Mouse (Mus musculus) heart, adult 2 months (tissue): ENCODE results near the gene Net1. TPM values are rescaled to one million over a fixed set of nuclear protein-coding genes. Genes with fewer than 3 reads are reported as not detected.

ENCODE experiments used
- DNase-seq, 2 experiments: peaks; one replicate each; pipeline ENCODE4 v3.0.0; 2021
- H3K27ac ChIP-seq: fragments of 200-600 bp; 2 replicates; pipeline ENCODE4 v1.8.1; 2022
- H3K27me3 ChIP-seq: fragments of 200-500 bp; 2 replicates; pipeline ENCODE4 v1.6.1; 2012; ENCODE audit warnings: mild to moderate bottlenecking, low read length, inconsistent platforms, mixed read lengths; ENCODE audit not compliant: control insufficient read depth, insufficient read depth
- H3K36me3 ChIP-seq: fragments of 200-500 bp; 2 replicates; pipeline ENCODE4 v1.6.1; 2012; ENCODE audit warnings: low read length, inconsistent platforms; ENCODE audit not compliant: control insufficient read depth, insufficient read depth
- H3K4me1 ChIP-seq: fragments of 200-500 bp; 2 replicates; pipeline ENCODE4 v1.6.1; 2011; ENCODE audit warnings: low read length; ENCODE audit not compliant: control insufficient read depth, insufficient read depth
- H3K4me3 ChIP-seq: fragments of 200-600 bp; 2 replicates; pipeline ENCODE4 v1.8.1; 2022
- H3K79me2 ChIP-seq: fragments of 200-500 bp; replicated peaks from 2 replicates; pipeline ENCODE4 v1.6.1; 2012; ENCODE audit warnings: mild to moderate bottlenecking, inconsistent platforms, low read length, moderate library complexity, mixed read lengths; ENCODE audit not compliant: control insufficient read depth, insufficient read depth
- H3K9ac ChIP-seq: fragments of 200-500 bp; 2 replicates; pipeline ENCODE4 v1.6.1; 2012; ENCODE audit warnings: low read depth, mild to moderate bottlenecking, control low read depth, inconsistent platforms, low read length, mixed read lengths
- CTCF ChIP-seq: fragments of 200-600 bp; IDR thresholded peaks from 2 replicates; pipeline ENCODE4 v1.8.1; 2022; ENCODE audit warnings: antibody characterized with exemption, mild to moderate bottlenecking, moderate library complexity
- EP300 ChIP-seq: fragments of 200-500 bp; IDR thresholded peaks from 2 replicates; pipeline ENCODE4 v1.6.1; 2011; ENCODE audit warnings: low read depth, low read length, control low read depth; ENCODE audit not compliant: insufficient read depth
- POLR2A ChIP-seq: fragments of 200-500 bp; IDR thresholded peaks from 2 replicates; pipeline ENCODE4 v1.6.1; 2011; ENCODE audit warnings: mild to moderate bottlenecking, low read depth, low read length, control low read depth; ENCODE audit not compliant: insufficient read depth
- WGBS: fragments of 180-500 bp; shearing (Covaris S2); methylation state at CpG from one replicate; pipeline ENCODE4 v1.1.7; 2018; 5-methylcytosine and 5-hydroxymethylcytosine counted together
- intact Hi-C: fragments of 180-260 bp; cut with DNase I; formaldehyde crosslinking; loops from one replicate; pipeline ENCODE4 v1.15.1; 2025
- long read RNA-seq: library from polyadenylated mRNA; stranded (forward); transcript quantifications from one replicate; pipeline ENCODE4 v2.0.0, GENCODE M21; 2021
- polyA plus RNA-seq: library from polyadenylated mRNA; depleted of rRNA; stranded (reverse); fragments of >200 nt; gene quantifications from 2 replicates; pipeline ENCODE4 v1.2.3, GENCODE M21; 2012; rRNA removed
- total RNA-seq, 2 experiments: library from RNA; stranded (reverse); gene quantifications; 2 replicates each; pipeline ENCODE4 v1.2.3; 2021

Gene Net1
- total RNA-seq (10 to 100 TPM; 16.6 to 18.8 TPM), polyA plus RNA-seq (6.4 TPM in 2 replicates)
- long read RNA-seq, partial matches to known transcripts = 1 of 8 reads
- long read RNA-seq, other reads (novel, unspliced or antisense) = 3 of 8 reads

DNA sequence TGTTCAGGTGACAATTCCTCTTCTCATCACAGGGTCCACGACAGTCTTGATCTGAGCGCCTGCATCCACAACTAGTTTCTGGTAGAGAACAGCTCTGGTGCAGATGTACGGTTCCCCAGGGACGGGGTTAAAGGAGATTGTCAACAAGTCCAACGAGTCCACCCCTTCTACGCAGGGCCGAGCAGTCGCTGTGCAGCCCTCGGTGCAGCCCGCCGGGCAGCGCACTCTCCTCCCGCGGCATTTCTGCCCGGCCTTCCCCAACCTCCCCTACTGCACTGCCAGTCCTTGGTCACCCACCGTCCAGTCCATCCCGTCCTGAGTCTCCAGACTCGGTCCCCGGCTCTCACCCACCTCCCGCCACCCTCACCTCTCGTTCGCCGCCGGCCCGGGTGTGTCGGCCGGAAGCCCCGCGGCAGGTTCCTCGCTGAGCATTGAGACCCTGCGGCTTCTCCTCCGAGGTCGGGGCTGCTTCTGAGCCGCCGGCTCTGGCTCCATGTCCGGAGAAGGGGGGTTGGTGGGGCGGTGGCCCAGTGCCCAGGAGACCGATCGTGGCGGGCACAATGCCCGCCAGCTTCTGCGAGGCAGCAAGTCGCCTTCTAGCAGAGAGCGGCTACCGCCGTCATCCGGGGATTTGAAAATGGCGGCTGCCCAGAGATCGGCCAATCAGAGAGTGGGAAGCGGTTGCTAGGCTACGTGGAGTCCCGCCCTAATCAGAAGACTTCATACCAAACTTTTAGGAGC lies at the start of gene Net1, which contains the start of gene Tubal3:
TSS of gene Net1 (minus strand) at position 650 of the 741 bp plus-strand sequence.
TSS of gene Tubal3 (plus strand) at position 704 of the 741 bp plus-strand sequence.
- under 1% methylated on average over 52 of the region's 52 CpGs for WGBS
- Histone ChIP-seq H3K79me2 (no peaks in the 10 kb centered on the region), H3K27ac (no peak within 1 kb of the TSS), H3K36me3 (no peaks in the 10 kb centered on the region), H3K9ac (peak within 1 kb of the TSS; percentile 71), H3K27me3 (no peaks in the 10 kb centered on the region), H3K4me1 (no peaks in the 10 kb centered on the region), H3K4me3 (peak within 1 kb of the TSS; percentile 76)
- TF ChIP-seq CTCF (no peak), EP300 (no peak), POLR2A (no peak)
- intact Hi-C loops = no loop called here
- DNase-seq = peak; percentile 87 to 92

- DNase-seq = no peak
- H3K79me2 ChIP-seq = no peaks in the 10 kb centered on the region
- H3K9ac ChIP-seq = no peak overlapping the region
- no peak overlapping the region for H3K27ac ChIP-seq
- H3K4me3 ChIP-seq = no peak overlapping the region
- no peaks in the 10 kb centered on the region for H3K36me3 ChIP-seq
- TF ChIP-seq POLR2A (no peak), CTCF (no peak), EP300 (no peak)
- H3K27me3 ChIP-seq = no peaks in the 10 kb centered on the region
- intact Hi-C loops = no loop called here
- H3K4me1 ChIP-seq = no peaks in the 10 kb centered on the region
- 76% methylated on average over 6 of the region's 6 CpGs for WGBS
These were observed 33.3 kb upstream of the Net1 start for GRCm38 (mm10) chr13:3951198-3951914.

GRCm38 (mm10) chr13:3949477-3949876 lies 31.5 kb upstream of the Net1 start:
- Histone ChIP-seq H3K79me2 (no peaks in the 10 kb centered on the region), H3K27ac (no peak overlapping the region), H3K36me3 (no peaks in the 10 kb centered on the region), H3K9ac (no peak overlapping the region), H3K4me1 (no peaks in the 10 kb centered on the region), H3K4me3 (no peak overlapping the region), H3K27me3 (no peaks in the 10 kb centered on the region)
- intact Hi-C loops = no loop called here
- 86% methylated on average over 4 of the region's 4 CpGs for WGBS
- no peak for DNase-seq
- TF ChIP-seq EP300 = no peak
- no peak for TF ChIP-seq POLR2A
- TF ChIP-seq CTCF = no peak

DNA sequence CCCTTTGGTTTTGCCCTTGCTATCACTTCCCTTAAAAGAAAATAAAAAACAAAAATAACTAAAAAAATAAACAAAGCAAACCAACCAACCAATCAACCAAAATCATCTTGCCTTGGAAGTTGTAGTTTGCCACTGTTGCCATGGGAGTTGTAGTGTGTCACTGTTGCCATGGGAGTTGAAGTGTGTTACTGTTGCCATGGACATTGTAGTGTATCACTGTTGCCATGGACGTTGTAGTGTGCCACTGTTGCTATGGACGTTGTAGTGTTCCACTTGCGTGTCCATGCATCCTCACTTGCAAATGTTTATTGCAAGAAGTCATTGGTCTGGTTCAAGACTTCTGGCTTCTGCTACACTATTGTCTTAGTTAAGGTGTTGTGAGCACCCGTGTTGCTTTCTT lies 29.2 kb upstream of the Net1 start:
- WGBS = 86% methylated on average over 4 of the region's 4 CpGs

DNA sequence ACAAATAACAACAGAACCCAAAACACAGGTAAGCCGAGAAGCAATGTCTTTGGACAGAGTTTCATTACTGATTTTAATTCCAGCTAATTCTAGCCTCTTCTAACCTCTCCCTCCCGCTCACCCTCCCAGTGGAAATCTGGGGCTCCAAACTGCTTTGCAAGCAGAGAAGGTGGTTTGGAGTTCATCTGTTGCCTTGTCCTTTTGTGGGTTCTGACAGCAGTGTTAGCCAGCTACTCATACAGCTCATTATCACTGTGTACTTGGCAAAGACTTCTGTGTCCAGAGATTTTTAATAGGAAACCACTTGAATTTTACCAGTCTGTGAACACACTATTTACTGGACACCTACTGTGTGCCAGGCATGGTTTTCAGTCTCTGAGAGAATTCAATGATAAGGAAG lies 27.2 kb upstream of the Net1 start, which contains the start of gene Ucn3:
TSS of gene Ucn3 (minus strand) at position 101 of the 400 bp plus-strand sequence.
- Histone ChIP-seq H3K4me1 (no peaks in the 10 kb centered on the region), H3K27me3 (no peaks in the 10 kb centered on the region), H3K4me3 (no peak within 1 kb of the TSS), H3K27ac (no peak within 1 kb of the TSS), H3K36me3 (no peaks in the 10 kb centered on the region), H3K79me2 (no peaks in the 10 kb centered on the region), H3K9ac (no peak within 1 kb of the TSS)
- WGBS = 78% methylated on average over 2 of the region's 2 CpGs
- TF ChIP-seq EP300 = no peak
- no peak for TF ChIP-seq CTCF
- TF ChIP-seq POLR2A = no peak
- intact Hi-C loops = no loop called here
- DNase-seq = no peak

More for the DNA sequence above, 29.2 kb upstream of the Net1 start:
- H3K9ac ChIP-seq = no peak overlapping the region
- TF ChIP-seq POLR2A (no peak), EP300 (no peak), CTCF (no peak)
- intact Hi-C loops = no loop called here
- DNase-seq = no peak
- no peak overlapping the region for H3K4me3 ChIP-seq
- no peaks in the 10 kb centered on the region for H3K4me1 ChIP-seq
- no peak overlapping the region for H3K27ac ChIP-seq
- no peaks in the 10 kb centered on the region for H3K36me3 ChIP-seq
- no peaks in the 10 kb centered on the region for H3K27me3 ChIP-seq
- H3K79me2 ChIP-seq = no peaks in the 10 kb centered on the region

- Histone ChIP-seq H3K27me3 (no peaks in the 10 kb centered on the region), H3K36me3 (no peaks in the 10 kb centered on the region), H3K9ac (no peak overlapping the region), H3K27ac (no peak overlapping the region), H3K79me2 (no peaks in the 10 kb centered on the region), H3K4me1 (no peaks in the 10 kb centered on the region), H3K4me3 (no peak overlapping the region)
- intact Hi-C loops = no loop called here
- 73% methylated on average over 7 of the region's 7 CpGs for WGBS
- TF ChIP-seq POLR2A (no peak), EP300 (no peak), CTCF (no peak)
- DNase-seq = no peak
These were observed 26.7 kb upstream of the Net1 start for GRCm38 (mm10) chr13:3944699-3945098.
